Mouse (Mus musculus): ENCODE data around the gene Arl10.
"Not testable (repeated sequence)": the region's sequence is repeated elsewhere in the genome, so short reads cannot be mapped to it uniquely, and the experiment has no call there.

Gene Arl10

DNA sequence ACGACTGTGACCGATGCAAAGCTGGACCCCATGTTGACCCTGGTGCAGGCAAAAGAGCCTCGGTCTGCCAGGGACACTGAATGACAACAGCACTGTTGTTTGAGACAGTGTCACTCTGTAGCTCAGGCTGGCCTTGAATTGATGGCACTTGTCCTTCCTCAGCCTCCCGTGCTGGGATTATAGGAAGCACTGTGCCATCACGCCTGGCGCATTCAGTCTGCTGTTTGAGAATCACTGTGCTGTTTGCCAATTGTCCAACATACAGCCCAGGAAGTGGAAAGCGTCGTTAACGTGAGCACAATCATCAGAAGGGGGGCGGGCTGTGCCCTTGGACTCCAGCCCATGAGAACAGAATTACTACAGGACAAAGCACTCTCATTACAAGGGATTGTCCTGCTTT, 7.3 kb downstream of the Arl10 start:
- DNase-seq (ENCODE audit: extremely low spot score, low spot score) = no peak

- DNase-seq (ENCODE audit: extremely low spot score, low spot score) = no peak
Measured at GRCm38 (mm10) chr13:54582860-54583259, 8.0 kb downstream of the Arl10 start.

DNA sequence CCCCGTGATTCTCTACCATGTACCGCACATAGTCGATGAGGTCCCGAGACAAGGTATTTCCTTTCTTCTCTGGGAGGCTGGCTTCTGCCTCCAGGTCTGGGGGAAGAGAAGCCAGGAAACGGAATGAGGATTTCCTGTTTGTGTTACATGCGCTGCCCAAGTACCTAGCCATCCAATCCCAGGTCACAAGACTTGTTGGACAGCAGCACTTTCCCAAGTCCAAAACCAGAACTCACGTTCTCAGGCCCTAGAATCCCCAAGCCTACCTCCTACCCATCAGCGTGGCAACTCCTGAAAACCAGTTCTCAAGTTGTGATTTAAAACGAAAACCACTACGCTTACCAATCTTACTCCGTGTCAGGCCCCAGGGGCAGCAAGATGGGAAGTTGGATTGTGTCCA, 11.0 kb downstream of the Arl10 start:
- DNase-seq (ENCODE audit: extremely low spot score, low spot score) = no peak

GRCm38 (mm10) chr13:54589414-54589995, 14.7 kb downstream of the Arl10 start:
- no peak for DNase-seq (ENCODE audit: extremely low spot score, low spot score)

GRCm38 (mm10) chr13:54589996-54590951, 15.5 kb downstream of the Arl10 start, which contains the start of the genes Nop16 and Higd2a:
Gene Nop16 (minus strand): TSS chr13:54590090.
Gene Higd2a (plus strand): TSS chr13:54590207.
- peak; percentile 95 for DNase-seq (ENCODE audit: extremely low spot score, low spot score)

DNA sequence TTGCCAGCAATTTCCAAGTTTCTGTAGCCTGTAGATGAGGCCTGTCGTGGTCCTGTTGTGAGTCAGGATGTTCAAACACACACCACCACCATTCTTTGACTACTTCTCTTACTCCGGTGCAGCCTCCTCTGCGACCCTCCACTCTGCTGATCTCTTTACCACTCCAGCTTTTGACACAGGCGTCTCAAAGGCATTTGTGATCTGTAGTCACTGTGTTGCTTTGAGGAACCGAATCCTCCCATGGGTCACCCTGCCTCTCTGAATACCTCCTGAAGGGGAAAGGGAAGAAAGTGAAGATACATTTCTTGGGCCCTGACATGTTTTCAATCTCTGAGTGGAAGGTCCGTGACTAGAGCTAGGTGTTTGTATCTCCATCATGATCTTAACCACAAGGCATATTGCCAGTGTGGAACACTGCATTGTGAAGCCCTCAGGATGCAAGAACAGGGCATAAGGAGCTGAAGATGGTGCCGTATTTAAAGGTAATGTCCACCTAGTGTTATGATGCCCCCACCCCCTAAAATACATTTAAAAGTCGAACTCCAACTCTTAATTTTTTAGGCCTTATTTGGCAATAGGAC, 17.1 kb downstream of the Arl10 start:
- DNase-seq (ENCODE audit: extremely low spot score, low spot score) = no peak

DNA sequence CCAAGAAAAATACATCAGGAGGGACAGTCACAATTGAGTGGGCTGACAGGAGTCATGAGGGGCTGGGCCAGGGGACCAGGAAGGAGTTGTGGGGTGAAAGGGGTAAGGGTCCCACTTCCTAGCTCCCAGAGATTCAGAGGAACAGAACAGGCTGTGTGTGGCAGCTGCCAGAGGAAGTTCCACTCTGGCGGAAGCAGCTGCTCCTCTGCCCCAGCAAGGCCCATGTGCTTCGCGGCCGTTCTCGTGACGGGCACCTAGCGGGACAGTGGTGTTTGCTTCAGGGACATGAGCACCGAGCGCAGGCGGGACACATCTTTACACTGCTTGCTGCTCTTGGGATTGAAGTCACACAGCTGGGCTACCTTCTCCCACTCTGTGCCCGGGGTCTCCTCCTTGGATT, 18.8 kb downstream of the Arl10 start:
- no peak for DNase-seq (ENCODE audit: extremely low spot score, low spot score)

DNA sequence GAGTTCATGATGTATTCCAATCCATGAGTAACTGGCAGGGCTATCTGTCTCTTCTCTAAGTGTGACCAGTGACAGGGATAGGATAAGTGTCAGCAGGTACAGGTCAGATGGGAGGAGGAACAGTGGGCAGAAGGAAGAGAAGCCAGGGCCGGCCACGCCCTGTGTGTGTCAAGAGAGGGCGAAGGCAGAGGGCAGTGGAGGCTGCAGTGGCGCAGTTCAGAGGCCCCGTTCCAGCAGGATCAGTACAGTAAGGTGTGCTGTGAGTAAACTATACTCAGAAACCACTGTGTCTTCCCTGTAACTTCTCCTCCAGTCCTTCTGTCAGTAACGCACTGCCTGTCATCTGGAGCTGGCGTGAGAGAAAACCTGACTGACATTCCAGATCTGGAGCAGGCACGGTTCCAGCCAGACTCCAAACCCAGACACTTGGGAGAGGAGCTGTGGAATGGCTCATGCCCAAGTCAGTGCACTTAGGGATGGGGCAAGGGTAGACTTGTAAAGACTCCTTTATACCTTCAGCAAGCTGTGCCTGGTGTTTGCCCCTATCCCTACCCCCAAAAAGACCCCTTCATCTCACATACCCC, 21.4 kb downstream of the Arl10 start:
- no peak for DNase-seq (ENCODE audit: extremely low spot score, low spot score)

- DNase-seq (ENCODE audit: extremely low spot score, low spot score) = no peak
Measured at GRCm38 (mm10) chr13:54596870-54597269, 22.1 kb downstream of the Arl10 start.

GRCm38 (mm10) chr13:54598622-54599143, 23.9 kb downstream of the Arl10 start:
- DNase-seq (ENCODE audit: extremely low spot score, low spot score) = no peak

- DNase-seq (ENCODE audit: extremely low spot score, low spot score) = no peak
Measured at GRCm38 (mm10) chr13:54602639-54603111, 27.9 kb downstream of the Arl10 start.

DNA sequence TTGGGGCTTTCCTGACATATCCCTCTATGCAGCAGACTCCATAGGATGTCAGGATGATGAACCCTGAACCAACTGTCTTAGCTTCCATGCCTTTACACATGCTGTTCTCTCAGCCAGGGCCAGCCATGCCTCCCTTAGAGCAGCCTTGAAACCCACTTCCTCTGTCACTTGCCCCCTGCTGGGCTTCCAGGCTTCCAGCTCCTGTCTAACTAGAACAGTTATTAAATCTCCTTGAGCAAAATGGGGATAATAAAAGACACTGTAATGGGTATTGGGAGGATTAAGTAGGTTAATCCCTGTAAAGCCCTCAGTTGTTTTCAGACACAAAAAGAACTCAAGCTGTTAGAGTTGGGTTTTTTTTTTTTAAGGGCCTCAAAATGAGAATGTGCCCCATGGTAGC, 28.7 kb downstream of the Arl10 start:
- no peak for DNase-seq (ENCODE audit: extremely low spot score, low spot score)

DNA sequence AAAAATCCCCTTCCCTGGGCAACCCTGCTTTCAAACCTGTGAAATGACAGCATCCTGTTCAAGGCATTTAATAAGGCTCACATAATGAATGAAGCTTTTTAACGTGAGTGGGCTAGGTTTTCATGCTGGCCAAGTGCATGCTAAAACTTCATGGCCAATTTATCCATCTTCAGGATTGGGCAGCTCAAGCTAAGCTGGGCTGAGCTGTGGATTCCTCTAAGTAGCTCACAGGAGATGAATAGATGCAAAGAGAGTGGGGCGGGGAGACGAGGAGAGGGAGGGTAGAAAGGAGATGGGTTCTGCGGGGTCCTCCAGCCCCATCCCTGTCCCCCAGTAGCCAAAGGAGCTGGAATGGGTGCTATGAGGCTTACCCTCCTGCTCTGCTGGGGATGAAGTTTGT, 29.4 kb downstream of the Arl10 start:
- no peak for DNase-seq (ENCODE audit: extremely low spot score, low spot score)

DNA sequence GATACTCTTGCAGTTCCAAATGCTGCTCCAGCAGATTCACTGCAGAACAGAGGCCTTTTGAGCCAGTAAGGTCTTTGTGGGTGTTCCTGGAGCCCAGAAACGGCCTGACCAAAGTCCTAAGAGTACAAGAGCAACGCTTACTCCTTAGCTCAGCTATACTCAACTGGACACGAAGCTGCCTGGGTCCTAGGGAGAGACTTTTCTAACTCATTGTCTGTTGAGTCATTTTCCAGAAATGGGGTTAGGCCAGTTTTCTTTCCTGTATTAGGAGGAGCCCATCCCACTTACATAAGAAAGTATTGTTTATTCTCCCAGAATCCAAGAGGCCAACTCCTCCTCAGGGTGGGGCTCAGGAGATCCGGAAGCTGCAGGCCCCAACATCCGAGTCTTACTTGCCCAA, 30.6 kb downstream of the Arl10 start:
- DNase-seq (ENCODE audit: extremely low spot score, low spot score) = no peak

- no peak for DNase-seq (ENCODE audit: extremely low spot score, low spot score)
Measured at GRCm38 (mm10) chr13:54607204-54607603, 32.4 kb downstream of the Arl10 start.

DNA sequence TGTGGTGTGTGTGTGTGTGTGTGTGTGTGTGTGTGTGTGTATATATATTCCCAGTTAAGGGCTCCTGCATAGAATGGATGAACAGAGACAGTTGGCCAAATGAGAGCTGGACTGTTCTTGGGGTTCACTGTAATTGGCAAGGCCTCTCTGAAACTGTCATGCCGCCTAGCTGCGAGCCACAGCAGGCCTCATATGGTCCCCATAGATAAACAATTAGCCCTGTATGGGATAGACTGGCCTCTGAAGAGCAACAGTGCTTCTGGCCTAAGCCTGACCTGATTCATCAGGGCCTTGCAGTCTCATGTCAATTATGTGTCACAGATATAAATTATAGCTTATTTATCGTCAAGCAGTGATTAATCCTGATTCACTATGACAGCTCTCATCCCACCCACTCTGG, 33.2 kb downstream of the Arl10 start:
- no peak for DNase-seq (ENCODE audit: extremely low spot score, low spot score)

DNA sequence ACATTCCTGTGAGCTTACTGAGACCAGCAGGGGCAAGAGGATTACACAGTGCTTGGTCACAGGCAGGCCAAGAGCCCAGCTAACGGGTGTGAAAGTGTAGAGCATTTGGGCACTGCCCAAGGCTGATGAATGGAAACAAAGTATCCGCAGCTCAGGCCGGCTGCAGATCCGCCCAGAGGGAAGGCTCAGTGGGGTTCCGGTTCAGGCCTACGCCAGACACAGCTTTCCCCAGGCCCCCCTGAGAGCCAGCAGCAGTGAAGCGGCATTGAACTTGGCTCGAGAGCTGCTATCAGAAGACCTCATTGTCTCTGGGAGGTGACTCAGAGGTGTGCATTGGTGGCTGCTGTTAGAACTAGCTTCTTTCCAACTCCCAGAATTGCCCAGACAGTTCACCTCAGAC, 33.9 kb downstream of the Arl10 start:
- DNase-seq (ENCODE audit: extremely low spot score, low spot score) = no peak

DNA sequence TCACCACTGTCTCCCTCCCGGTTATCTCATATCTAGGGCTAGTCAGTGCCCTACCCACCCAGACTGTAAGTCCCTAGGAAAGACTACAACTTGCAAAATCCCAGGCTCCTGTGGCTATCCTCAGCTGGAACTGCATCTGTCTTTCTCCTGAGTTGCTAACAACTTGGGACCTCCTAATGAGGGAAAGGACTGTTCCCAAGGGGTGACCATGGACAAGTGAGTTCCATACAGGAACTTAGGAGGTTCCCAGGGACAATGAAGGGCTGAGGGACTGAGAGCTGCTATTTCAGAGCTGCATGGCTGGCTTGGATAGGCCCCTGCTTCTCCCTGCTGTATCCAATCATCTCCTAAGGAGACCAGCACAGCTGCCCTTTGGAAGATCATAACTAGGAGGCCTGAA, 34.5 kb downstream of the Arl10 start:
- DNase-seq (ENCODE audit: extremely low spot score, low spot score) = no peak

- DNase-seq (ENCODE audit: extremely low spot score, low spot score) = no peak
Measured at GRCm38 (mm10) chr13:54610613-54610971, 35.8 kb downstream of the Arl10 start.

DNA sequence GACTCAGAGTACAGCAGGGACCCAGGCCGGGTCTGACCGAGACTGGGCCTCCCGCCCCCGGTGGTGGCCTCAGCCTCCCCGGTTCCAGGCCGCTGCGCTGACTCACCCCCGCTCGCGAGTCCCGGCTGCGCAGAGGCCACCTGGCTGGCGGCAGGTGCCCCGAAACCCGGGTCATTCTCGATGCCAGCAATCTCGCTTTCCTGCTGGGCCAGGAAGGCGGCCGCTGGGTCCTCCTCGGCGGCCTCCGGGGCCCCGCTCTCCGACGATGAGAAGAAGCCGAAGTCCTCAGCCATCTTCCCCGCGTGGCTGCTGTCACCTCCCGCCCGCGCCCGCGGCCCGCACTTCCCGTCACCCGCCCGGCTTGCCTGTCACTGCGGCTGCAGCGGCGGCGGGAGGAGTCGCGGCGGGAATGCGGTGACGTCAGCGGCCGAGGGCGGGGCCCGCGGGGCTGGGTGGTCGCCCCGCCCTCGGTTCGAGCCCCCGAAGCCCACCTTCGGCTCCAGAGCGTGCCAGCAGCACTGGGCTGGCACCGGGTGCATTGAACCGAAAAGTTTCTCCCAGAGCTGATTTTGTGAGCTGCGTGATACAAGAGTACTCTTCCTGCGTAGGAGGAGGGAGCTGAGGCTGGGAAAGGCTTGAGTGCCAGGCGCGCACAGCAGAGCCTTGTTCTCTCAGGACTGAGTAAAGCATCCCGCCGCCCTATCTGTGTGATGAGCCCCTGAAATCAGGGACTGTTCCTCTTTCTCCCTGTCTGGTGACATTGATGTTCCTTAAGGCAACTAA, 36.3 kb downstream of the Arl10 start, which contains the start of gene Cltb:
Gene Cltb (minus strand): TSS at position 373 of the 783 bp plus-strand sequence.
- DNase-seq (ENCODE audit: extremely low spot score, low spot score) = peak; percentile 85

GRCm38 (mm10) chr13:54613141-54613540, 38.3 kb downstream of the Arl10 start:
- not testable (repeated sequence) for DNase-seq (ENCODE audit: extremely low spot score, low spot score)
